Mouse (Mus musculus) small intestine, adult 2 months (tissue): ENCODE measurements around the gene Gm6525. TPM values are rescaled to one million over a fixed set of nuclear protein-coding genes. Genes with fewer than 3 reads are reported as not detected.

Source experiments
- H3K27ac ChIP-seq: fragments of 200-500 bp; 2 replicates; pipeline ENCODE4 v1.5.1; 2012; ENCODE audit warnings: low read depth, low read length, control low read depth, inconsistent platforms; ENCODE audit not compliant: insufficient read depth
- H3K27me3 ChIP-seq: fragments of 200-500 bp; 2 replicates; pipeline ENCODE4 v1.6.1; 2012; ENCODE audit warnings: mild to moderate bottlenecking, moderate library complexity, low read length, inconsistent platforms; ENCODE audit not compliant: control insufficient read depth, insufficient read depth
- H3K36me3 ChIP-seq: fragments of 200-500 bp; 2 replicates; pipeline ENCODE4 v1.6.1; 2012; ENCODE audit warnings: mild to moderate bottlenecking, low read length, control low read depth, inconsistent platforms; ENCODE audit not compliant: control insufficient read depth, insufficient read depth
- H3K4me1 ChIP-seq: fragments of 200-500 bp; 2 replicates; pipeline ENCODE4 v1.6.1; 2012; ENCODE audit warnings: low read length, inconsistent platforms, mixed read lengths; ENCODE audit not compliant: control insufficient read depth, insufficient read depth, insufficient read length
- H3K4me3 ChIP-seq: fragments of 200-500 bp; 2 replicates; pipeline ENCODE4 v1.5.1; 2012; ENCODE audit warnings: low read depth, mild to moderate bottlenecking, control low read depth, inconsistent platforms, low read length, moderate library complexity
- CTCF ChIP-seq: fragments of 200-500 bp; IDR thresholded peaks from 2 replicates; pipeline ENCODE4 v1.5.1; 2012; ENCODE audit warnings: low read depth, mild to moderate bottlenecking, control low read depth, inconsistent platforms, low read length, moderate library complexity, mixed read lengths; ENCODE audit not compliant: insufficient replicate concordance, insufficient read length; ENCODE audit errors: extremely low read depth
- POLR2A ChIP-seq: fragments of 200-500 bp; IDR thresholded peaks from 2 replicates; pipeline ENCODE4 v1.6.1; 2012; ENCODE audit warnings: low read depth, mild to moderate bottlenecking, control low read depth, inconsistent platforms, low read length, moderate library complexity
- WGBS: fragments of 180-500 bp; shearing (Covaris S2); methylation state at CpG from one replicate; pipeline ENCODE4 v1.1.7; 2018; 5-methylcytosine and 5-hydroxymethylcytosine counted together
- polyA plus RNA-seq: library from polyadenylated mRNA; depleted of rRNA; stranded (reverse); fragments of >200 nt; gene quantifications from 2 replicates; pipeline ENCODE4 v1.2.3, GENCODE M21; 2012

Gene Gm6525
- polyA plus RNA-seq, 1 experiment: not detected

GRCm38 (mm10) chr3:84189629-84190173, 15.8 kb downstream of the Gm6525 start:
- WGBS: 38% methylated on average over 10 of the region's 10 CpGs
- H3K27me3 ChIP-seq: no peaks in the 10 kb centered on the region
- H3K4me3 ChIP-seq: no peak overlapping the region
- TF ChIP-seq POLR2A (no peak), CTCF (no peak)
- no peak overlapping the region for H3K27ac ChIP-seq
- peaks cover 7% of the 10 kb centered on the region for H3K4me1 ChIP-seq
- peaks cover 23% of the 10 kb centered on the region for H3K36me3 ChIP-seq

- peak overlapping the region; percentile 15 for H3K4me3 ChIP-seq
- TF ChIP-seq CTCF (no peak), POLR2A (no peak)
- H3K27ac ChIP-seq: no peak overlapping the region
- H3K27me3 ChIP-seq: no peaks in the 10 kb centered on the region
- H3K4me1 ChIP-seq: peaks cover 7% of the 10 kb centered on the region
- peaks cover 25% of the 10 kb centered on the region for H3K36me3 ChIP-seq
- 62% methylated on average over 41 of the region's 41 CpGs for WGBS
These were observed 16.7 kb downstream of the Gm6525 start for GRCm38 (mm10) chr3:84190513-84191061.

- 65% methylated on average over 21 of the region's 21 CpGs for WGBS
- H3K27me3 ChIP-seq: no peaks in the 10 kb centered on the region
- H3K36me3 ChIP-seq: peaks cover 26% of the 10 kb centered on the region
- no peak for TF ChIP-seq CTCF
- no peak for TF ChIP-seq POLR2A
- H3K27ac ChIP-seq: no peak overlapping the region
- peaks cover 7% of the 10 kb centered on the region for H3K4me1 ChIP-seq
- no peak overlapping the region for H3K4me3 ChIP-seq
These were observed 17.4 kb downstream of the Gm6525 start for GRCm38 (mm10) chr3:84191141-84191881.

- Histone ChIP-seq H3K4me1 (peaks cover 7% of the 10 kb centered on the region), H3K27me3 (no peaks in the 10 kb centered on the region), H3K36me3 (peaks cover 28% of the 10 kb centered on the region), H3K27ac (no peak overlapping the region), H3K4me3 (no peak overlapping the region)
- TF ChIP-seq POLR2A: no peak
- no peak for TF ChIP-seq CTCF
- 84% methylated on average over 4 of the region's 4 CpGs for WGBS
These were observed 20.0 kb downstream of the Gm6525 start for GRCm38 (mm10) chr3:84193881-84194280.

GRCm38 (mm10) chr3:84198229-84198628, 24.3 kb downstream of the Gm6525 start:
- H3K4me1 ChIP-seq: no peaks in the 10 kb centered on the region
- 97% methylated on average over 3 of the region's 3 CpGs for WGBS
- H3K27me3 ChIP-seq: no peaks in the 10 kb centered on the region
- H3K36me3 ChIP-seq: peaks cover 19% of the 10 kb centered on the region
- H3K27ac ChIP-seq: no peak overlapping the region
- no peak overlapping the region for H3K4me3 ChIP-seq
- TF ChIP-seq CTCF: no peak
- no peak for TF ChIP-seq POLR2A

GRCm38 (mm10) chr3:84199516-84199915, 25.6 kb downstream of the Gm6525 start:
- Histone ChIP-seq H3K27ac (no peak overlapping the region), H3K4me3 (no peak overlapping the region), H3K36me3 (peaks cover 20% of the 10 kb centered on the region), H3K27me3 (no peaks in the 10 kb centered on the region), H3K4me1 (no peaks in the 10 kb centered on the region)
- no peak for TF ChIP-seq POLR2A
- no peak for TF ChIP-seq CTCF
- WGBS: 95% methylated on average over 9 of the region's 9 CpGs
